Mouse (Mus musculus) kidney, adult 2 months (tissue): ENCODE measurements around the gene Idh2.

ENCODE experiments used
- CTCF ChIP-seq: fragments of 200-500 bp; conservative IDR thresholded peaks from 2 replicates; pipeline ENCODE4 v1.5.1; 2011; ENCODE audit warnings: low read depth, mild to moderate bottlenecking, control low read depth, low read length, moderate library complexity, mixed read lengths; ENCODE audit not compliant: insufficient read depth, insufficient read length
- POLR2A ChIP-seq: fragments of 200-500 bp; IDR thresholded peaks from one replicate; pipeline ENCODE4 v1.6.1; 2011; ENCODE audit warnings: low read depth, low read length, control low read depth

DNA sequence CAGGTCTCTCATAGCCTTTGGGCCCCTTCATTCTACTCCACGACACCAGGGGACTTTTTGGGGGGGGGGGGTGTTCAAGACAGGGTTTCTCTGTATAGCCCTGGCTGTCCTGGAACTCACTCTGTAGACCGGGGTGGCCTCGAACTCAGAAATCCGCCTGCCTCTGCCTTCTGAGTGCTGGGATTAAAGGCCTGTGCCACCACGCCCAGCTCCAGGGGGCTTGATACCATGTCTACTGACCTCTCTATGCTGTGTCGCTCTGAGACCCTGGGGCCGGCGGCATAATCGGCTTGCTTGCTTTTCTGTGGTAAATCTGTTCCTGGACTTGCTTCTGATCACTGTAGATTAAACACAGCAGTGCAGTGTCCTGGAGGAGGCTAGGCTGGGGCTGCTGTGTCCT lies 44.0 kb downstream of the Idh2 start:
- TF ChIP-seq CTCF: no peak
- TF ChIP-seq POLR2A: no peak
